In the genomic region with DNA sequence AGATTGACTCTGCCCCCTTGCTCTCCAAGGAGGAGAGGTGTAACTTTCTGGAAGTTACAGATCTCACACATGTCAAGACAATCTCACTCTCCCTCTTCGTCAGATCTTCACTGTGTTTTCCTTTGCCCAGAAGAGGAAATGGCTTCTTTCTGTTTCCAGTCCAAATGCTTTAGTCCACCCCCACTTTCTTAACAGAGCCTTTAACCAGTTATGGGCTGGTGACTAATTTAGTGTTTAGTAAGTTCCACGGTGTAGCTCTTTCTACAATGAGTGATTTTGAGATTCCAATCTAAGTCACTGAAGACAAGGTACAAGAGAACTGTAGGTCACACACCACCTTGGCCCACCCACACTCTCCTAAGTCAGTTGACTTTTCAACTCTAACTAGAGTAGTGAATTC, we compare ENCODE assay signal across 26 mouse cellular contexts.
"Had no signal": no experiment of that assay in that cellular context is flagged by ENCODE, and none has a peak within 500 bp of the region (broad histone marks: within the 10 kb centered on the region; RNA-seq: fewer than 3 reads in every experiment).

No protein-coding gene starts in this region.

- H3K4me2 ChIP-seq: heart, embryonic 11.5 days; heart, embryonic 13.5 days; heart, embryonic 15.5 days; hindbrain, embryonic 13.5 days; hindbrain, embryonic 15.5 days; kidney, embryonic 15.5 days; limb, embryonic 13.5 days; limb, embryonic 15.5 days had no signal

- H3K4me1 ChIP-seq: heart, embryonic 15.5 days; hindbrain, embryonic 13.5 days; hindbrain, embryonic 15.5 days; limb, embryonic 13.5 days; limb, embryonic 15.5 days had no signal

- H3K9ac ChIP-seq: heart, embryonic 13.5 days; heart, embryonic 15.5 days; hindbrain, embryonic 13.5 days; hindbrain, embryonic 15.5 days; kidney, embryonic 15.5 days; limb, embryonic 13.5 days; limb, embryonic 15.5 days had no signal

- ATAC-seq: hindbrain, postnatal 0 days; intestine, embryonic 16.5 days had no signal

- H3K27ac ChIP-seq: gastrocnemius, adult 2 months; heart, adult 2 months; heart, embryonic 13.5 days; heart, embryonic 15.5 days; hindbrain, embryonic 13.5 days; hindbrain, embryonic 15.5 days; hindbrain, postnatal 0 days; kidney, embryonic 15.5 days; kidney, postnatal 0 days; limb, embryonic 13.5 days; limb, embryonic 15.5 days had no signal

- H3K9me3 ChIP-seq: heart, embryonic 13.5 days; heart, embryonic 15.5 days; hindbrain, embryonic 13.5 days; hindbrain, embryonic 15.5 days; kidney, embryonic 15.5 days; limb, embryonic 13.5 days; limb, embryonic 15.5 days had no signal

- H3K4me3 ChIP-seq: gastrocnemius, adult 2 months; heart, adult 2 months; heart, embryonic 13.5 days; heart, embryonic 15.5 days; hindbrain, embryonic 13.5 days; hindbrain, embryonic 15.5 days; kidney, embryonic 15.5 days; limb, embryonic 13.5 days; limb, embryonic 15.5 days had no signal

- H3K36me3 ChIP-seq: heart, embryonic 13.5 days; heart, embryonic 15.5 days; hindbrain, embryonic 13.5 days; hindbrain, embryonic 15.5 days; kidney, embryonic 15.5 days; limb, embryonic 13.5 days; limb, embryonic 15.5 days had no signal

- DNase-seq: gastrocnemius, adult 2 months; gastrocnemius, postnatal 10 days; gastrocnemius, postnatal 25 days; heart, adult 11 months; heart, adult 2 months; heart, postnatal 14 days; heart, postnatal 36 days; kidney, adult 11 months; kidney, adult 2 months; kidney, adult 9 months; kidney, postnatal 14 days; kidney, postnatal 36 days; layer of hippocampus, adult 9-11 months; layer of hippocampus, postnatal 36 days; left cerebral cortex, postnatal 4 days had no signal

- H3K27me3 ChIP-seq: heart, embryonic 13.5 days; heart, embryonic 15.5 days; hindbrain, embryonic 13.5 days; hindbrain, embryonic 15.5 days; kidney, embryonic 15.5 days; limb, embryonic 13.5 days; limb, embryonic 15.5 days had no signal
